Comparison of ENCODE assay signal across 8 mouse cellular contexts in genomic region chr6:12260325-12261076, GRCm38 (mm10).
DNase-seq lines count a peak whose midpoint lies in the region; ATAC-seq lines count a peak whose summit lies in the region.

No protein-coding gene starts in this region.

- H3K4me3 ChIP-seq in forebrain, embryonic 11.5 days (ENCODE audit: low read depth, low read length) = no peak overlapping the region

- H3K4me1 ChIP-seq in forebrain, embryonic 11.5 days (replicated peaks; ENCODE audit: control insufficient read depth, insufficient read depth, low read length) = peaks cover 7% of the 10 kb centered on the region

- H3K9me3 ChIP-seq in forebrain, embryonic 11.5 days (ENCODE audit: control insufficient read depth, low read length) = no peaks in the 10 kb centered on the region

- no peak overlapping the region for H3K27ac ChIP-seq in forebrain, embryonic 11.5 days (ENCODE audit: low read depth, low read length)

- DNase-seq in urinary bladder, postnatal 36 days (ENCODE audit: low spot score in 2 of 2) = peak; percentile 15 to 21
- DNase-seq in urinary bladder, postnatal 10 days (ENCODE audit: low spot score) = no peak
- DNase-seq in brain, adult 2 months (ENCODE audit: low read depth, low spot score) = peak; percentile 87
- no peak for DNase-seq in forebrain, embryonic 11.5 days (ENCODE audit: low spot score)
- DNase-seq in left cerebral cortex, postnatal 14 days (ENCODE audit: low spot score in 2 of 2) = peak; percentile 67 to 75
- peak; percentile 60 for DNase-seq in naive thymus-derived CD4-positive, alpha-beta T cell, adult 2 months (ENCODE audit: low read depth)
- no peak for DNase-seq in spleen, postnatal 4 days (ENCODE audit: low spot score in 2 of 2)

- ATAC-seq in forebrain, embryonic 11.5 days (replicated peaks; ENCODE audit: low FRiP score) = peak; percentile 88
- ATAC-seq in inflammation-experienced regulatory T-cells, adult 6 months = peak; percentile 71

- no peaks in the 10 kb centered on the region for H3K36me3 ChIP-seq in forebrain, embryonic 11.5 days (ENCODE audit: control insufficient read depth, insufficient read depth, low read length)

- intact Hi-C loops in left cerebral cortex, postnatal 14 days (cut with DNase I) = no loop called here

- WGBS in forebrain, embryonic 11.5 days = 46% methylated on average over 9 of the region's 9 CpGs

- no peaks in the 10 kb centered on the region for H3K27me3 ChIP-seq in forebrain, embryonic 11.5 days (ENCODE audit: control insufficient read depth, insufficient read depth, low read length)

- H3K4me2 ChIP-seq in forebrain, embryonic 11.5 days (ENCODE audit: low read depth, low read length, severe bottlenecking) = no peak overlapping the region

- H3K9ac ChIP-seq in forebrain, embryonic 11.5 days (ENCODE audit: low read length) = no peak overlapping the region

Comparison
In these comparisons a context has a peak if more than half of its experiments do, and no peak if none do; other contexts are left out.
1. DNase-seq: peak in urinary bladder, postnatal 36 days (2 of 2), brain, adult 2 months (single experiment), left cerebral cortex, postnatal 14 days (2 of 2) and naive thymus-derived CD4-positive, alpha-beta T cell, adult 2 months (single experiment); none in urinary bladder, postnatal 10 days (single experiment), forebrain, embryonic 11.5 days (single experiment) and spleen, postnatal 4 days (0 of 2).